Comparison of ENCODE assay signal across 15 mouse cellular contexts in the genomic region with DNA sequence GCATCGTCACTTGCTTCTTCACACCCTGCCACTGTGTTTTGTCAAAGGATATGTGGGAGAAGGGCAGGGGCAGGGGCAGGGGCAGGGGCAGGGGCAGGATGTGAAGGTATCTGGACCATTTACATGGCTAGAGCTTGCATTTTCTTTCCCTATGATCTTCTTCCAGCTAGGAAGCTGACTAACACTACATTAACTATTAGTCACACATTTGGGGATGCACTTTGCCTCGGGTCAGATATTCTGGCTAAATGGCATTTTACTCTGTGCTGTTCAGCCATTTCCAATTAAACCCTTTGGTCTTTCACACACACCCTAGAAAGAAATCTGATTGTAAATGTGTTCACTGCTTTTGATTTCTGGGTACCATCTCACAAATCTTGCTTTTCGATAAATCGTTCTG.
"Had no signal": no experiment of that assay in that cellular context is flagged by ENCODE, and none has a peak within 500 bp of the region (broad histone marks: within the 10 kb centered on the region; RNA-seq: fewer than 3 reads in every experiment).

No protein-coding gene starts in this region.

- H3K4me1 ChIP-seq: midbrain, embryonic 15.5 days; neural tube, embryonic 12.5 days; stomach, embryonic 15.5 days had no signal

- H3K4me3 ChIP-seq: megakaryocyte, embryonic 14.5 days; midbrain, embryonic 13.5 days; midbrain, embryonic 15.5 days; neural tube, embryonic 12.5 days; stomach, embryonic 15.5 days had no signal

- H3K27me3 ChIP-seq: midbrain, embryonic 13.5 days; midbrain, embryonic 15.5 days; neural tube, embryonic 12.5 days; stomach, embryonic 15.5 days had no signal

- H3K9ac ChIP-seq: lung, embryonic 14.5 days; midbrain, embryonic 13.5 days; midbrain, embryonic 15.5 days; neural tube, embryonic 12.5 days; stomach, embryonic 15.5 days had no signal

- H3K4me2 ChIP-seq: lung, embryonic 14.5 days; midbrain, embryonic 11.5 days; midbrain, embryonic 13.5 days; midbrain, embryonic 15.5 days; neural tube, embryonic 12.5 days; stomach, embryonic 15.5 days had no signal

- ATAC-seq: midbrain, embryonic 13.5 days; midbrain, embryonic 15.5 days had no signal

- H3K9me3 ChIP-seq: megakaryocyte, embryonic 14.5 days; midbrain, embryonic 13.5 days; midbrain, embryonic 15.5 days; neural tube, embryonic 12.5 days; stomach, embryonic 15.5 days had no signal

- H3K36me3 ChIP-seq: midbrain, embryonic 13.5 days; midbrain, embryonic 15.5 days; neural tube, embryonic 12.5 days; stomach, embryonic 15.5 days had no signal

- H3K27ac ChIP-seq: macrophage; midbrain, embryonic 13.5 days; midbrain, embryonic 15.5 days; neural tube, embryonic 12.5 days; stomach, embryonic 15.5 days; stomach, postnatal 0 days had no signal

- DNase-seq: lung, adult 18-20 months; lung, embryonic 14.5 days; lung, postnatal 10 days; right cerebral cortex, postnatal 14 days; thymus, adult 2 months; thymus, postnatal 25 days; thymus, postnatal 4 days had no signal
